Mouse (Mus musculus) liver, adult 2 months (tissue): ENCODE data around the gene Rdh1.

Experiments
- CTCF ChIP-seq: fragments of 200-500 bp; IDR thresholded peaks from 2 replicates; pipeline ENCODE4 v1.5.1; 2011; ENCODE audit warnings: low read depth, low read length, control low read depth
- POLR2A ChIP-seq: fragments of 200-500 bp; IDR thresholded peaks from 2 replicates; pipeline ENCODE4 v1.6.1; 2011; ENCODE audit warnings: low read length, control low read depth; ENCODE audit not compliant: insufficient read depth; ENCODE audit errors: extremely low read depth

- no peak for TF ChIP-seq POLR2A
- no peak for TF ChIP-seq CTCF
Observed at GRCm38 (mm10) chr10:127745886-127746285, 13.6 kb upstream of the Rdh1 start.
